Comparison of ENCODE assay signal across 8 mouse cellular contexts in the genomic region with DNA sequence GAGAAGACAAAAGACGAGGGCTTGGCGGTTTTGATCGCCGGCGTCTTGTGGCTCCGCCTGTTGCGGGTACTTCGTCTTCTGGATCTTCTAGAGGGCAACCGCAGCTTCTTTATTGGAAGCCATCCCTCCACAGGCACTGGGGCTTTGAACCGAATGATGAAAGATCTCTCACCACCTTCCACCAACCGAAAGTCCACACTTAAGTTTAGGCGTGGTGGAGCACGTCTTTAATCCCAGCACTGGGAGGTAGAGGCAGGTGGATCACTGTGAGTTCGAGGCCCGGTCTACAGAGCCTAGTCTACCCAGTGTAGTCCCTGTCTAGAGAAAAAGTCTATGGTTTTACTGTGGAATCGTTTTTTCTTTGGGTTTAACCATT. TPM values are rescaled to one million over a fixed set of nuclear protein-coding genes. Genes with fewer than 3 reads are reported as not detected.
DNase-seq lines count a peak whose midpoint lies in the region; ATAC-seq and TF ChIP-seq lines count a peak whose summit lies in the region.

No protein-coding gene starts in this region.

- 12% methylated on average over 16 of the region's 16 CpGs for WGBS in heart, postnatal 0 days
- WGBS in bone marrow, adult 2 months = 9% methylated on average over 16 of the region's 16 CpGs
- 13% methylated on average over 16 of the region's 16 CpGs for WGBS in hindbrain, embryonic 13.5 days
- WGBS in midbrain, embryonic 13.5 days = 12% methylated on average over 16 of the region's 16 CpGs

- TF ChIP-seq POLR2A in bone marrow, adult 2 months (IDR thresholded peaks at IDR 0.05; ENCODE audit: borderline replicate concordance, control insufficient read depth, low read depth, low read length) = no peak

- ATAC-seq in heart, postnatal 0 days (ENCODE audit: insufficient read depth, low read depth) = peak; percentile 36; the same call in 1 of the 2 replicates
- ATAC-seq in hindbrain, embryonic 13.5 days (ENCODE audit: low FRiP score) = peak; percentile 81
- peak; percentile 81 for ATAC-seq in midbrain, embryonic 13.5 days

- H3K4me2 ChIP-seq in heart, postnatal 0 days (ENCODE audit: low read depth, low read length) = peak overlapping the region; percentile 97
- H3K4me2 ChIP-seq in hindbrain, embryonic 13.5 days = peak overlapping the region; percentile 83
- H3K4me2 ChIP-seq in midbrain, embryonic 13.5 days (replicated peaks) = peak overlapping the region; percentile 92

- no peaks in the 10 kb centered on the region for H3K27me3 ChIP-seq in heart, postnatal 0 days (ENCODE audit: control insufficient read depth, insufficient read depth, low read length)
- H3K27me3 ChIP-seq in hindbrain, embryonic 13.5 days = no peaks in the 10 kb centered on the region
- no peaks in the 10 kb centered on the region for H3K27me3 ChIP-seq in midbrain, embryonic 13.5 days

- peak overlapping the region; percentile 95 for H3K4me3 ChIP-seq in heart, postnatal 0 days (ENCODE audit: low read depth, low read length)
- peak overlapping the region; percentile 85 for H3K4me3 ChIP-seq in bone marrow, adult 2 months (replicated peaks; ENCODE audit: control insufficient read depth, low read depth, low read length)
- H3K4me3 ChIP-seq in hindbrain, embryonic 13.5 days = peak overlapping the region; percentile 79
- peak overlapping the region; percentile 82 for H3K4me3 ChIP-seq in midbrain, embryonic 13.5 days (replicated peaks)

- H3K9ac ChIP-seq in heart, postnatal 0 days (replicated peaks; ENCODE audit: low read depth, low read length) = peak overlapping the region; percentile 82
- peak overlapping the region; percentile 82 for H3K9ac ChIP-seq in hindbrain, embryonic 13.5 days
- H3K9ac ChIP-seq in midbrain, embryonic 13.5 days (replicated peaks) = peak overlapping the region; percentile 85

- peak overlapping the region; percentile 49; the same call in 1 of the 2 replicates for H3K27ac ChIP-seq in heart, postnatal 0 days (ENCODE audit: low read depth)
- H3K27ac ChIP-seq in bone marrow, adult 2 months (ENCODE audit: control insufficient read depth, insufficient read depth, low read depth, low read length, poor library complexity) = peak overlapping the region; percentile 26
- H3K27ac ChIP-seq in hindbrain, embryonic 13.5 days = peak overlapping the region; percentile 74
- peak overlapping the region; percentile 25 for H3K27ac ChIP-seq in midbrain, embryonic 13.5 days

- H3K9me3 ChIP-seq in heart, postnatal 0 days (replicated peaks; ENCODE audit: control insufficient read depth, low read length) = no peaks in the 10 kb centered on the region
- H3K9me3 ChIP-seq in hindbrain, embryonic 13.5 days = no peaks in the 10 kb centered on the region
- H3K9me3 ChIP-seq in midbrain, embryonic 13.5 days = no peaks in the 10 kb centered on the region

- no peak for TF ChIP-seq CTCF in heart, postnatal 0 days (IDR thresholded peaks at IDR 0.05; ENCODE audit: low read depth)
- no peak for TF ChIP-seq CTCF in bone marrow, adult 2 months (IDR thresholded peaks at IDR 0.05; ENCODE audit: control insufficient read depth, insufficient read depth, low read length)

- no peak for DNase-seq in heart, postnatal 0 days (ENCODE audit: low spot score)
- DNase-seq in heart, postnatal 4 days = no peak
- no peak for DNase-seq in embryo, embryonic 9.5 days (ENCODE audit: extremely low spot score)
- DNase-seq in thymus, postnatal 0 days (ENCODE audit: low spot score) = no peak
- DNase-seq in ovary, postnatal 10 days (ENCODE audit: low spot score) = no peak

- H3K36me3 ChIP-seq in heart, postnatal 0 days (replicated peaks; ENCODE audit: control insufficient read depth, insufficient read depth, low read length) = peaks cover 10% of the 10 kb centered on the region
- peaks cover 19% of the 10 kb centered on the region for H3K36me3 ChIP-seq in hindbrain, embryonic 13.5 days
- peaks cover 18% of the 10 kb centered on the region for H3K36me3 ChIP-seq in midbrain, embryonic 13.5 days

- 0 out of 2 replicates have a peak, but pooled peaks cover 8% of the 10 kb centered on the region for H3K4me1 ChIP-seq in heart, postnatal 0 days (ENCODE audit: control insufficient read depth, insufficient read depth)
- no peaks in the 10 kb centered on the region; the same call in 1 of the 2 replicates for H3K4me1 ChIP-seq in bone marrow, adult 2 months (ENCODE audit: control insufficient read depth, insufficient read depth, low read length)
- H3K4me1 ChIP-seq in hindbrain, embryonic 13.5 days (replicated peaks) = peaks cover 15% of the 10 kb centered on the region
- peaks cover 15% of the 10 kb centered on the region for H3K4me1 ChIP-seq in midbrain, embryonic 13.5 days (replicated peaks)

- TF ChIP-seq EP300 in heart, postnatal 0 days (IDR thresholded peaks at IDR 0.05; ENCODE audit: low read depth) = no peak

RNA-seq across cellular contexts. Expression of a gene that starts 0.4 kb away (rescaled TPM):
- total RNA-seq in heart, postnatal 0 days (2014; rRNA removed; ENCODE audit: low replicate concordance) = 3.0 and 4.0 TPM in 2 replicates
- 1.9 and 2.4 TPM in 2 replicates for polyA plus RNA-seq in heart, postnatal 0 days (2015; fragmentation: Nextera tagmentation; extraction: Ambion mirVana)
- 1 to 10 TPM; 6.6 to 6.9 TPM for total RNA-seq in heart, postnatal 4 days (2021)
- 4.3 and 6.1 TPM in 2 replicates for polyA plus RNA-seq in bone marrow, adult 2 months (2011; ENCODE audit: insufficient read depth, insufficient read length, low replicate concordance, missing spikeins)
- polyA plus RNA-seq in hindbrain, embryonic 13.5 days (2015; fragmentation: Nextera tagmentation; extraction: Ambion mirVana) = 5.3 and 5.5 TPM in 2 replicates
- 6.0 and 6.6 TPM in 2 replicates for polyA plus RNA-seq in midbrain, embryonic 13.5 days (2015; fragmentation: Nextera tagmentation; extraction: Ambion mirVana)
- polyA plus RNA-seq in thymus, postnatal 0 days (2015; fragmentation: Nextera tagmentation; extraction: Ambion mirVana) = 5.6 and 6.5 TPM in 2 replicates

RNA-seq across cellular contexts. Expression of a gene that starts 17.0 kb away (rescaled TPM):
- 5.8 and 8.5 TPM in 2 replicates for total RNA-seq in heart, postnatal 0 days (2014; rRNA removed; ENCODE audit: low replicate concordance)
- 1.2 and 1.3 TPM in 2 replicates for polyA plus RNA-seq in heart, postnatal 0 days (2015; fragmentation: Nextera tagmentation; extraction: Ambion mirVana)
- total RNA-seq in heart, postnatal 4 days (2021) = 1 to 10 TPM; 6.1 TPM
- polyA plus RNA-seq in bone marrow, adult 2 months (2011; ENCODE audit: insufficient read depth, insufficient read length, low replicate concordance, missing spikeins) = 0.70 and 2.4 TPM in 2 replicates
- polyA plus RNA-seq in hindbrain, embryonic 13.5 days (2015; fragmentation: Nextera tagmentation; extraction: Ambion mirVana) = 5.0 and 6.0 TPM in 2 replicates
- 4.2 and 4.8 TPM in 2 replicates for polyA plus RNA-seq in midbrain, embryonic 13.5 days (2015; fragmentation: Nextera tagmentation; extraction: Ambion mirVana)
- 0.71 and 0.90 TPM in 2 replicates for polyA plus RNA-seq in thymus, postnatal 0 days (2015; fragmentation: Nextera tagmentation; extraction: Ambion mirVana)
